Mouse (Mus musculus) thymus, adult 2 months (tissue): Measurements from ENCODE around the gene Phf24.

Experiments used
- CTCF ChIP-seq: fragments of 200-500 bp; IDR thresholded peaks from 2 replicates; pipeline ENCODE4 v1.5.1; 2012; ENCODE audit warnings: mild to moderate bottlenecking, control low read depth, low read length, moderate library complexity, borderline replicate concordance; ENCODE audit not compliant: control insufficient read depth, poor library complexity, insufficient read depth; ENCODE audit errors: extremely low read depth
- POLR2A ChIP-seq: fragments of 200-500 bp; IDR thresholded peaks from 2 replicates; pipeline ENCODE4 v1.6.1; 2012; ENCODE audit warnings: mild to moderate bottlenecking, low read length, control low read depth, moderate library complexity; ENCODE audit not compliant: control insufficient read depth, poor library complexity, insufficient read depth; ENCODE audit errors: extremely low read depth

GRCm38 (mm10) chr4:42898914-42899313 is 17.5 kb upstream of the Phf24 start:
- TF ChIP-seq POLR2A (no peak), CTCF (no peak)
